Mouse (Mus musculus) T-helper 1 cell (primary cell): Measurements from ENCODE around the gene Calhm1.

Experiments used
- in situ Hi-C: fragments of 300-600 bp; cut with MboI, MseI; formaldehyde crosslinking; loops from one replicate; pipeline ENCODE4 v1.15.1; 2025; ENCODE audit warnings: high pct_unique_total_duplicates

Gene Calhm1

GRCm38 (mm10) chr19:47144154-47144553 lies at the start of gene Calhm1:
TSS of gene Calhm1 (minus strand) at chr19:47144254.
- in situ Hi-C loops, result no loop called here

DNA sequence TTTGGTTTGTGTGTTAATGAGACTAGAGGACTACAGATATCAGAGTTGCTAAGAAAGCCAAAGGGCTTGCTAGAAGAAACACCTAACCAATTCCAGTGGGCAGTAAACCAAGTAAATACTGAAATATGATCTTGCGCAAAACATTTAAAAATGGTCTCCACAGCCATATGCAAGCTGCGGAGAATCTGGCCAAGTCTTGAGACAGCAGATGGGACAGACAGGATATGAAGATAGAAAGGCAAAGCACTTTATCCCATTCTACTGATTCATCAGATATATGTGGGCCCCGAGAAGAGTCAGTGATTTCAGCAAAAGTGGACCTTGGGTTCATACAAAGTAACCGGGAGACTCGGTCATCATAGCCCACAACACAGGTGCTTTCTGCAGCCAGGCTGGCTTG lies 48.1 kb upstream of the Calhm1 start:
- in situ Hi-C loops, result loop anchor here (10.0 kb wide), 1 partner anchor 967 kb away; no protein-coding TSS in a partner anchor

DNA sequence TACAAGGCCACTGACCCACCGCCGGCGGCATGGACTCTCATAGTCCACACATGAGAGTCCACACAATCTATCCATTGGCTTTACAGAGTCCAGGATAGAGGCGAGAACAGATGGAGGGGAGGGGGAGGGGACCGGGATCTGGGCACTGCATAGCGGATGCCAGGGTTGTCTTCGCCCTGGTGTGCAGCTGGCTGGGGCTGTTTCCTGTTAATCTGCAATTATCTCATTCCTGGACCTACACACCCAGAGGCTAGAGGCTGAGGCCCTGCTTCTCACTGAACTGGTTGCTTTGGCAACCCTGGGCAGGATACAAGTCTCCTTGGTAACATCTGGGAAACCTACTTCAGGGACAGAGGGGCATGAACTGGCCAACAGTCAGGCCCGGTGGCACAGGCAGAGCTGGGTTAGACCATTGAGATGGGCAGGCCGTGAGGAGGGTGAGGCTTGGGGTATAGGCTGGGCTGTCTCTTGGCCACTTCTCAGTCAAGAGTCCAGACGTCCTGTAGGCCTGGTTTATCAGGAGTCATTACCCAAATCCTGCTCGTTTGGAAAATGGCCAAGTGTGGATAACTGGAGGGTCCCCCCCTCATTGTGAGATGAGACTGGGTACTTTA lies 44.6 kb upstream of the Calhm1 start:
- in situ Hi-C loops, result no loop called here

DNA sequence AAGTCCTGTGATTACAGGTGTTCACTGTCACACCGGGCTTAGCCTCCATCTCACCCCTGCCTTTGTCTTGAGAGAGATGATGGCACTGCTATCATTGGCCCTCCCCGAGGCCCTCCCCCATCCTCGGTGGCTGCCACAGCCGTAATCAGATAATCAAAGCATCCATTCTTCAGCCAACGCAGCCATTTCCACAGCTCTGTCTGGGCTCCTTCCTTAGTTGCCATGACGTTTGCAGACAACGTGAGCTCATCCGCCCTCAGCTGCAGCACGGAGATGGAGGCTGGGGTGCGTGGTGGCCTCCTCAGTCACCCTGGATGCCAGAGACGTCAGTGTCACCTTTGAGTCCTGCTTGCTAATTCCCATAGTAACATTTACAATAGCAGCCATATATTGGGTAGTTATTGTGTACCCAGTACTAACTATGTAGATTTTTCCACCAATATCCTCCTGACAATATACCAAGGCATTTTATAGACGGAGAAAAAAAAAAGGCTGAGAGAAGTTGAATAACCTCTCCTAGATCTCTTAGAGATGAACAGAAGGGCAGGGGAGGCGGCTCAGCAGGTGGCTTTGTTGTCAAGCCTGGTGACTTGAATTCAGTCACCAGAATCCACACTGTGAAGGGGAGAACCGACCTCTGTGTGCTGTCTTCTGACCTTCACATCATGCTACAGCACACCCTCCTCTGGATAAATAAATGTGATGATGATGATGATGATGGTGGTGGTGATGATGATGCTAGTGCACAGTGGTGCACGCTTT lies 42.6 kb upstream of the Calhm1 start:
- in situ Hi-C loops, result no loop called here

- in situ Hi-C loops, result no loop called here
Observed at GRCm38 (mm10) chr19:47184736-47185135, 40.7 kb upstream of the Calhm1 start.

DNA sequence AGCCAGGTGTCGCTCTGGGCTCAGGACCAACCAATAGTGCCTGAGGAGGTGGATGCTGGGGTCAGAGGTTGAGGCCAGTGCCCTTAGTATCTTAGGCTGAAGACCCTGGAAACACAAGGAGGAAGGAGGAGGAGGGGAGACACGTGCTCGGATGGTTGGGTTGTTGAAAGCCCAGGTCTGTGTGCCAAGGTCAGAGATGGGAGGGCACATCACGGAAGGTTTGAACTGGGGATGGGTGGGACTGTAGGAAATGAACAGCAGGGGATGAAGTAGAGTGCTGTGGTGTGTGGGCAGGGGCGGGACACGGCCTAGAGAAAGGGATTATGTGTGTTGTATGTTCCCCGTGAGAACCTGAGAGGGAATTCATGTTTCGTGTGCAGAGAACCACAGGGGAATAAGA lies 40.2 kb upstream of the Calhm1 start:
- in situ Hi-C loops, result no loop called here

DNA sequence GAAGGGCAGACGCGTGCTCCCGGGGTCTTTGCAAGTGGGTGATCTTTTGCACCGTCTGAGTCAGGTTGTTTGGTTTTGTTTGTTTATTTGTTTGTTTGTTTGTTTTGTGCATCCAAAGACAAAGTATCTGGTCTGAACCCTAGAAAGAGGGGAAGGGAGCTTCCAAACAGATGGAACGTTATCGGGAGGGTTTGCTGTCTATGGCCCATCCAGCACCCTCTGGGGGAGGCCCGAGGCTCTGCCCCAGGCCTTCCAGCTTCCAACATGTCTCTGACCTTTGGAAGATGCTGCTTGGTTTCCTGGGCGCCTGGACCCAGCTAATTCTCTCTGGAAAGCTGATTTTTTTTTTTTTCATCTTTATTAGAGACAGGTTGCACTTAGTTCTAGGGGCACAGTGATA lies 36.0 kb upstream of the Calhm1 start:
- in situ Hi-C loops, result no loop called here

DNA sequence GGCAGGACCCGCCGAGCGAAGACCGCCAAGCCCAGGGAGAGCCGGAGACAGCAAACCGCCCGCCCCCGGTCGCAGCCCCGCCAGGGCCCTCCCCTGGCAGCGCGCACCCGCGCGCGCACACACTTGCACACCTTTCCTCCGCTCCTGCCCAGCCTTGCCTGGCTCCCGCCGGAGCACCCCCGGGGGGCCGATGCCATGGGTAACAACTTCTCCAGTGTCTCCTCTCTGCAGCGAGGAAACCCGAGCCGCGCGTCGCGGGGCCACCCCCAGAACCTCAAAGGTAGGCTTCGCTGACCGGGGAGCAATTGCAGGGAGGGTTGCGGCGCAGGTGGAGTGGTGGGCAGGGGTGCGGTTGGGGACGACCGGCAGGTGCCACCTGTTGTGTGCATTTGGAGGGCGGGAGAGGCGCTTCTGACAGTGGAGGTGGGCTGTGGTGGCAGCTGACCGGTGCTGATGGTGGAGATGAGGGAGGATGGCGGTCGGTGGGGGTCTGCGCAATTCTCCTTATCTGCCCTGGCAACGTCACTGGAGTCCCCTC lies 35.3 kb upstream of the Calhm1 start:
- in situ Hi-C loops, result no loop called here

DNA sequence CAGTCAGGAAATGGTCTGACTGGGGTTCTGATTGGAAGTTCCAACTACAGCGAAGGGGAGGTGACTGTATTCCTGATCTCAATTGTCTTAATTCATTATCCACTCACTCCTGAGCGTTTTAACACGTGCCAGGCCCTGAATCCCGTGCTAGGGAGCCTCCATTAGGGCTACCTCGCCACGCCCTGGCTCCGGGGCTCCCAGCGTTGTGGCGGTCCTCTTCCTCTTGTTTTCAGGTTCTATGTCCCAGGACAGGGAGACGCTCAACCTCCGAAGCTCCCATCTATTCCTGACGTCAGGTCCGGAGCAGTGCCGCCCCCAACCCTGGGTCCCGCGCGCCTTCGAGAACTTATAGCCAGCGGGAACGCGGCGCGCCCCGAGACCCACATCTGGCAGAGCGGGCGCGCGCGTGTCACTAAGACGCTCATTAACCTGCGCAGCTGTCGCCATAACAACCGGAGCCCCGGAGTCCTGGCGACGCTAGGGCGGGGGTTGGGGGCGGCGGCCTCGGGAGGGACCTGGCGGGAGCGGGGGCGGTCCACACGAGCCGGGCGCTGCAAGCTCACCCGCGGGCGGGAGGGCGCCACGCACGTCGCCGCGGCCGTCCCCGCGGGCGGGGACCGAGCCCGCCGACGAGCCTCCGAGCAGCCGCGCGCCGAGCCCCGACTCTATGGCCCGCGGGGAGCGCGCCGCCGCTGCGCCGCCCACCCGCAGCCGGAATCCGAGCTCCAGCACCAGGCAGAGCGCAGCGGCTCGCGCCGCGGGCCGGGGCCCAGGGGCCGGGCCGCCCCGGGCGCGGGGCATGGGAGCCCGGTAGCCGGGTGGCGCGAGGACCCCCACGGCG lies 34.6 kb upstream of the Calhm1 start, which contains the start of gene Neurl1a:
Neurl1a (plus strand) TSS at position 390 of the 841 bp plus-strand sequence.
- in situ Hi-C loops, result no loop called here

DNA sequence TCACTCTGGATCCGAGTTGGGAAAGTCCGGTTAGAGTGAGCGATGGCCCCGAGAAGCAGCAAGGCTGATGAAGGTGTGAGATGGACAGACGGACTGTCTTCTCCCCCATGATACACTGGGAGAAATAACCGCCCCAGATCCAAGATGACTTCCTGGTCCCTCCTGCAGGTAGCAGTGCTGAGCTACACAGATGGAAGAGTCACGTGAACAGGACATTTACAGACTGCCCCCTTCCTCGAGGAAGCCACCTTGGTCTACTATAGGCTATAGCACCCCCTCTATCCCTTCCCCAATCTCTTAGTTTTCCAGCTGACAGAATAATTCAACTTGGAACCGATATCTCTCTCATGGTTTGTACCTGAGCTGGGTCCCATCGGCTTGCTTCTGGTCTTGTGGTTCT lies 33.9 kb upstream of the Calhm1 start:
- in situ Hi-C loops, result no loop called here

DNA sequence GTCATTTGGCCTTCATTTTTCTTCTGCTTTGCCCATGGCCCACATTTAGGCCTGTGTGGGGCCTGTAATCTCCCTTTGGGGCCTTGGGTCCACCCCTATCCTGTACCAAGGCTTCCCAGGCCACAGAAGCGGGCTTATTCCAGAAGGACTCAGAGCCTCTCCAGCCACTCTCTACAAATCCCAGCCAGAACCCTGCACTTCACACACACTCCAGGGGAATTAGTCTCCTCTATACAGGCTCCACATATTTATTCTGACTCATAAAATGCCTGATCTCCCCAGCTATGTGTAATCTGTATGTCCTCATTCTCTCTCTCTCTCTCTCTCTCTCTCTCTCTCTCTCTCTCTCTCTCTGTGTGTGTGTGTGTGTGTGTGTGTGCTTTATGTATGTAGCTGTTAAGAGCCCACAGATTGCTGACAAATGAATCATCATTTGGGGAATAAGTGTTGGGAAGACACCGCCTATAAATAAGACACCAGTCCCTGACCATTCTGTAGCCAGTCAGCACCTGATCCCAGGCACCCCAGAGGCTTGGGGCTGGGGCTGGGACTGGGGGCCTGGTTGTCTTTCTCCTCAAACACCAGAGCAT lies 33.0 kb upstream of the Calhm1 start:
- in situ Hi-C loops, result no loop called here

DNA sequence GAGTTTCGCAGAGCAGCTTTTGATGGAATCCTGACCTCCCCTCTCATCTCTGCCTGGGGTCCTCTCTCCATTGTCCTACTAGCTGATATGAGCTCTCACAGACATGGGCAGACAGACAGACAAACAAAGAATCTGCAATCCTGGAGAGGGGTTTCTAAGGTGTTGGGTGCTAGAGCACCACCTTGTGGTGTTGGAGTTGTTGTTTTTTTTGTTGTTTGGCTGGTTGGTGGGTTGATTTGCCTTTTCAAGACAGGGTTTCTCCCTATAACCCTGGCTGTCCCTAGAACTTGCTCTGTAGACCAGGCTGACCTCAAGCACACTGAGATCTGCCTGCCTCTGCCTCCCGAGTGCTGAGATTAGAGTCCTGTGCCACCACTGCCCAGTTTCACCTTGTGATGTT lies 31.4 kb upstream of the Calhm1 start:
- in situ Hi-C loops, result no loop called here

DNA sequence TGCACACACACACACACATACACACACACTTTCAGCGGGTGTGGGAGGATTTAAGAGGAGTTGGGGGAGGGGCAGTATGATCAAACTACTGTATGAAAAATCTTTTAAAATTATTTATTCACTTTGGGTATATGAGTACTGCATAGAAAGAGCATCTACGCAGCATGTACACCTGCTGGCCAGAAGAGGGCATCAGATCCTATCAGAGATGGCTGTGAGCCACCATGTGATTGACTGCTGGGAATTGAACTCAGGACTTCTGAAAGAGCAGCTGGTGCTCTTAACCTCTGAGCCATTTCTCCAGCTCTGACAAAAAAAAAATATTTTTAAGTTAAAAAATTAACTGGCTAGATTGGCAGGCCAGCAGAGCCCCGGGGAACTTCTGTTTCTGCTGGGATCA lies 30.5 kb upstream of the Calhm1 start:
- in situ Hi-C loops, result no loop called here

DNA sequence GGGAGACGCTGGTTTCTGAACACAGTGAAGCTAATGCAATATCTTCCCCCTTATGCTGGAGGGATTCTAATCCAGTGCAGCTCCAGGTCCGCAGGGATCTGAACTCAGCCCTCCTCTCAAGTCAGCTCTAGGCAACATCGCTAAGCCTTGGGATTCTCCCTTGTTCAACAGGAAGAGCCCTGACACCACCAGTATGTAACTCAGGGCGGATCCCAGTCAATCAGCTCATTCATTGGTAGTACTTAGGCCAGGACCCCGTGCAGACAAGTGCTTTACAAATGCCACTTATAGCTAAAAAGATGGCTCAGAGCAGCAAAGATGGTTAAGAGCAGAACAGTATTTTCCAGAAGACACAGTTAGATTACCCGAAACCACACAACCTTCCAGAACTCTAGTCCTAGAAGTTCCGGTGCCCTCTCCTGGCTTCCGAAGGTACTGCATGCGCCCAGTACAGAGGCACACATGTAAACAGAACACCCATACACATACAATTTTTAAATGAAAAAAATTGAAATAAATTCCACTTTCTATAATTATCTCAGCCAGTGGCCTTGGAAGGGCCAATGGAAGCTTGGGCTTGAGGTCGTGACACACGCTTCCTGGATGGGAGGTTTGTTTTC lies 24.8 kb upstream of the Calhm1 start:
- in situ Hi-C loops, result loop anchor here (5.0 kb wide), 1 partner anchor 47 kb away; no protein-coding TSS in a partner anchor

- in situ Hi-C loops, result loop anchor here (5.0 kb wide), 1 partner anchor 46 kb away; no protein-coding TSS in a partner anchor
Observed at GRCm38 (mm10) chr19:47168223-47168622, 24.2 kb upstream of the Calhm1 start.

DNA sequence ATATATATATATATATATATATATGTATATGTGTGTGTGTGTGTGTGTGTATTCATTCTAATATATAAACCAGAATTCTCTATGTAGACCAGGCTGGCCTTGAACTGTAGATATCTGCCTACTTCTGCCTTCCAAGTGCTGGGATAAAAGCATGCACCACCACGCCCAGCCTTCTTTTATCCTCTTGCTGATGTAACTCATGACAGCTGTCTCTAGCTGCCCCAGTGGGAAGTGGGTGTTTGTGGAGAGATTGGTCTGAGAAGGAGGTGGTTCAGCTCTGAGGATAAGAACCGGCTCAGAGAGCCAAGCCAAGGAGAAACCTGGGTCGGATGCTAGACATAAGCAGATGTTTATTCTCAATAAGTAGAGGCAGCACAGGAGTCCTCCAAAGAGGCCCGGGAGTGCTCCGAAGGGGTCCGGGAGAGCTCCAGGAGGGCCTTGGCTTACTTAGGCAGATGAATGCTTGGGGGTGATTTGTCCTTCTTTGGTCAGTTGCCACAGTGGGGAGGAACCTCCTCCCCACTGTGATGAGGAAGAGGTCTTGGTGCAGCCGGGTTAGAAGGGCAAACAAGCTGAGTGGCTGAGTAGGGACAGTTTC lies 23.7 kb upstream of the Calhm1 start:
- in situ Hi-C loops, result loop anchor here (5.0 kb wide), 1 partner anchor 45 kb away; no protein-coding TSS in a partner anchor

DNA sequence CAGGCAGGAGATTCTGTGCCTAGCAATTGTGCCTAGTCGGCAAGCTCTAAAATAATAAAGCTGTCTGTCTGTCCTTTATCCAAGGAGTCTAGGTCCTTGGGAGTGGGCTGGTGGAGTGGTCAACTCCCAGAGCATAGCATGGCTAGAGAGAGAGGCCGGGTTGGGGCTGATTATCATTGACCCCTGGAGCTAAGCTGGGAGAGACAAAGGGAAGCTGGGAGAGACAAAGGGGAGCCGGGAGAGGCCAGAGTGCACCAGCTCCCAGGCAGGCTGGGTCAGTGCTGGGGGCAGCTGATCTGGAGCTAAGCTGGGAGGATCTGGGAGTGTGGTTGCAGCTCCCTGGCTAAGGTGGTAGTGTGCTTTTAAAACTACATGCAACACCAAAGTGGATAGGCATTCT lies 22.7 kb upstream of the Calhm1 start:
- in situ Hi-C loops, result loop anchor here (5.0 kb wide), 1 partner anchor 44 kb away; no protein-coding TSS in a partner anchor

DNA sequence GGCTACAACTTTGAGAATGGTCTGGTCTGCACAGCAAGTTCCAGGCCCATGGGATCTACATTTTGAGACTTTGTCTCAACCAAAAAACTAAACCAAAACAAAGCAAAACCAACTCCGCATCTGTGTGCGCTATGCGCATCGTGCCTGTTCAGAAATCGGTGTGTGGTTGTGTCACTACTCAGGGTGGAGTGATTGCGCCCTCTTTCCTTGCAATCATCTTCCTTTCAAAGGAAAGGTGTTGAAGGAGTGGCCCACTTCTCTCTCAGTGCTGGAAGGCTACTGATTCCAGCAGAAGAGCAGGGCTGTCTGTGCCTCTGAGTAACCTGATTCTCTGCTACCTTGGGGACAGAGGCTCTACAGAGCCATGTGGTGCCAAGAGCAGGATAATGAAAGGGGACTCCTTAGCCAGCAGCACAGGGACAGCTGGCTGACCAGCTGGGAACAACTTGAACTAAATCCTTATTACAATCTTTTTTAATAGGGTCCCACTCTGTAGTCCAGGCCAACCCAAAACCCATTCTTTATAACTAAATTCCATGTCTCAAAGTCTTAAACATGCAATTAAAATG lies 19.2 kb upstream of the Calhm1 start:
- in situ Hi-C loops, result no loop called here

DNA sequence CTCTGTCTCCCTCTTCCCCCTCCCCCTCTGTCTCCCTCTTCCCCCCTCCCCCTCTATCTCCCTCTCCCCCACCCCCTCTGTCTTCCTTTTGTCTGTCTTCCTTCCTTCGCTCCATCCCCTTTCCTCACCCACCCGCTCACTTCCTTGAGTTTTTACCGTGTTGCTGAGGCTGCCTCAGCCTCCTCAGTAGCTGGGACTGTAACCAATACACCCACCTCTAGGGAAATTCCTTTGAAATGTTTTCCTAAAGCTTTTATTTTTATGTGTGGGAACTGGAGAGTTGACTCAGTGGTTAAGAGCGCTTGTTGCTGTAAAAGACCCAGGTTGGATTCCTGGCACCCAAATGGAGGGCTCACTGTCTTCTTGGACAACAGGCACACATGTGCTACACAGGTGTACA lies 17.6 kb upstream of the Calhm1 start:
- in situ Hi-C loops, result no loop called here

DNA sequence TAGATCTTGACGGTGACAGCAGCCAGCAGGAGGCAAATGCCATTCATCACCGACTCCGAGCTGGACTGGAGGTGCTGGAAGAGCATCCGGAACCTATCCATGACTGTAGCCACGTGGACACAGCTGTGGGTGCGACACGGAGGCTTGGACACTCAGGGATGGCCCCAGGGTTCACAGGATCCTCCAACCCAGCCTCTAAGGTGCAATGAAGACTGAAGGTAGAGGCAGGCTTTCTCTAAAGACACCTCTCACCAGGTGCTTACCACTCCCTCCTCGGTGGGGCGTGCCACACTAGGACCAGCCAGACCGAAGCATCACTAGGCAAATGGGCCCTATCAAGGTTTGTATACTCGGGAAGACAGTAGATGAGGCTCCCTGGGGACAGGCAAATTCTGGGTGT lies 13.6 kb upstream of the Calhm1 start, which contains the start of gene Calhm3:
Calhm3 (minus strand) TSS at position 101 of the 400 bp plus-strand sequence.
- in situ Hi-C loops, result loop anchor here (10.0 kb wide), 1 partner anchor 57 kb away; no protein-coding TSS in a partner anchor
